Comparison of ENCODE assay signal across 30 mouse cellular contexts in genomic region chr10:60718491-60718890, GRCm38 (mm10). TPM values are rescaled to one million over a fixed set of nuclear protein-coding genes. Genes with fewer than 3 reads are reported as not detected.
"Had no signal": no experiment of that assay in that cellular context is flagged by ENCODE, and none has a peak within 500 bp of the region (broad histone marks: within the 10 kb centered on the region; RNA-seq: fewer than 3 reads in every experiment).

No protein-coding gene starts in this region.

- H3K4me1 ChIP-seq: limb, embryonic 10.5 days; limb, embryonic 12.5 days; limb, embryonic 13.5 days; limb, embryonic 15.5 days; liver, embryonic 12.5 days; liver, embryonic 13.5 days; liver, embryonic 15.5 days; lung, embryonic 15.5 days; megakaryocyte, embryonic 14.5 days; midbrain, embryonic 15.5 days; neural tube, embryonic 12.5 days had no signal

- H3K27ac ChIP-seq: limb, embryonic 10.5 days; limb, embryonic 12.5 days; limb, embryonic 13.5 days; limb, embryonic 15.5 days; liver, embryonic 12.5 days; liver, embryonic 13.5 days; liver, embryonic 14.5 days; liver, embryonic 15.5 days; lung, embryonic 15.5 days; macrophage; midbrain, embryonic 10.5 days; midbrain, embryonic 12.5 days; midbrain, embryonic 13.5 days; midbrain, embryonic 15.5 days; neural tube, embryonic 12.5 days had no signal

- H3K4me3 ChIP-seq: limb, embryonic 10.5 days; limb, embryonic 12.5 days; limb, embryonic 13.5 days; limb, embryonic 15.5 days; liver, embryonic 12.5 days; liver, embryonic 13.5 days; liver, embryonic 15.5 days; lung, embryonic 15.5 days; megakaryocyte, embryonic 14.5 days; midbrain, embryonic 10.5 days; midbrain, embryonic 12.5 days; midbrain, embryonic 13.5 days; midbrain, embryonic 15.5 days; myocyte; neural tube, embryonic 12.5 days had no signal

- H3K27me3 ChIP-seq: limb, embryonic 12.5 days; limb, embryonic 13.5 days; limb, embryonic 15.5 days; liver, embryonic 12.5 days; liver, embryonic 13.5 days; liver, embryonic 15.5 days; lung, embryonic 15.5 days; megakaryocyte, embryonic 14.5 days; midbrain, embryonic 12.5 days; midbrain, embryonic 13.5 days; midbrain, embryonic 15.5 days; neural tube, embryonic 12.5 days had no signal

- H3K9ac ChIP-seq: limb, embryonic 12.5 days; limb, embryonic 13.5 days; limb, embryonic 15.5 days; liver, embryonic 12.5 days; liver, embryonic 13.5 days; liver, embryonic 14.5 days; liver, embryonic 15.5 days; liver, postnatal 0 days; lung, embryonic 14.5 days; lung, embryonic 15.5 days; midbrain, embryonic 12.5 days; midbrain, embryonic 13.5 days; midbrain, embryonic 15.5 days; neural tube, embryonic 12.5 days had no signal

- DNase-seq: left cerebral cortex, postnatal 4 days; liver; liver, embryonic 13.5 days; liver, postnatal 0 days; lung, adult 18-20 months; lung, adult 2 months; lung, embryonic 14.5 days; lung, postnatal 10 days; lung, postnatal 14 days; lung, postnatal 36 days; lung, postnatal 4 days; midbrain, embryonic 14.5 days had no signal

RNA-seq across cellular contexts. Expression of gene Cdh23, which starts 22.2 kb away (rescaled TPM):
- total RNA-seq: liver, adult 2 months; megakaryocyte-erythroid progenitor cell, adult 5-6 weeks had no signal
- polyA plus RNA-seq: liver, adult 2 months had no signal
